Mouse (Mus musculus) CH12.LX (cell line): Measurements from ENCODE around the gene Coro2a. TPM values are rescaled to one million over a fixed set of nuclear protein-coding genes. Genes with fewer than 3 reads are reported as not detected.

Experiments
- DNase-seq: peaks from one replicate; pipeline ENCODE4 v3.0.0-alpha.2; 2013; ENCODE audit errors: extremely low read depth
- H3K27ac ChIP-seq: 2 replicates; pipeline ENCODE4 v1.5.1; 2012; ENCODE audit warnings: low read depth, mild to moderate bottlenecking, control low read depth, moderate library complexity; ENCODE audit not compliant: insufficient read depth
- H3K27me3 ChIP-seq: replicated peaks from 2 replicates; pipeline ENCODE3; 2012; ENCODE audit warnings: inconsistent platforms
- H3K36me3 ChIP-seq, 2 experiments: replicated peaks in 1 of 2; 2 replicates each; pipeline versions ENCODE3 to v1.6.1; 2012; ENCODE audit warnings: inconsistent platforms in 1 of 2, low read length in 1 of 2, mild to moderate bottlenecking in 1 of 2, mixed read lengths in 1 of 2, moderate library complexity in 1 of 2; ENCODE audit not compliant: control insufficient read depth in 1 of 2, insufficient read depth in 1 of 2
- H3K4me1 ChIP-seq, 2 experiments: 2 replicates each; pipeline ENCODE4 v1.6.1; 2012; ENCODE audit warnings: inconsistent platforms in 1 of 2, moderate library complexity in 1 of 2; ENCODE audit not compliant: insufficient read depth in 2 of 2, control insufficient read depth in 1 of 2
- H3K4me2 ChIP-seq: 2 replicates; pipeline ENCODE4 v1.6.1; 2012; ENCODE audit warnings: low read depth, mild to moderate bottlenecking, control low read depth; ENCODE audit not compliant: poor library complexity, insufficient read depth, severe bottlenecking
- H3K4me3 ChIP-seq, 3 experiments: fragments of 150-350 bp in 1 of 3; sonication (generic) in 1 of 3; replicated peaks in 1 of 3; 2 replicates each; pipeline versions ENCODE3 to v1.5.1; 2011 to 2012; ENCODE audit warnings: low read depth in 2 of 3, low read length in 2 of 3, mild to moderate bottlenecking in 2 of 3, moderate library complexity in 2 of 3, control low read depth in 1 of 3, improper control_type of control experiment in 1 of 3, inconsistent platforms in 1 of 3, mixed read lengths in 1 of 3; ENCODE audit not compliant: poor library complexity in 1 of 3
- H3K79me2 ChIP-seq: replicated peaks from 2 replicates; pipeline ENCODE4 v1.6.1; 2012; ENCODE audit warnings: mild to moderate bottlenecking, moderate library complexity; ENCODE audit not compliant: control insufficient read depth, poor library complexity, insufficient read depth, severe bottlenecking; ENCODE audit errors: extremely low read depth
- H3K9ac ChIP-seq: 2 replicates; pipeline ENCODE4 v1.6.1; 2012; ENCODE audit warnings: low read depth, mild to moderate bottlenecking, control low read depth, moderate library complexity; ENCODE audit not compliant: insufficient read depth
- H3K9me3 ChIP-seq: replicated peaks from 2 replicates; pipeline ENCODE3; 2012; ENCODE audit warnings: low read length, inconsistent platforms, mixed read lengths
- BHLHE40 ChIP-seq: IDR thresholded peaks from 2 replicates; pipeline ENCODE4 v1.6.1; 2011; ENCODE audit warnings: mild to moderate bottlenecking, low read depth, low read length, improper control_type of control experiment
- CTCF ChIP-seq, 2 experiments: IDR thresholded peaks in 1 of 2; conservative IDR thresholded peaks in 1 of 2; 2 replicates each; pipeline ENCODE4 v1.5.1; 2011 to 2012; ENCODE audit warnings: low read depth in 2 of 2, low read length in 2 of 2, improper control_type of control experiment in 1 of 2, inconsistent platforms in 1 of 2, mild to moderate bottlenecking in 1 of 2, moderate library complexity in 1 of 2
- ELF1 ChIP-seq: IDR thresholded peaks from 2 replicates; pipeline ENCODE4 v1.6.1; 2014; ENCODE audit warnings: low read depth, mild to moderate bottlenecking, inconsistent platforms, low read length, improper control_type of control experiment
- JUND ChIP-seq: conservative IDR thresholded peaks from 2 replicates; pipeline ENCODE4 v1.6.1; 2011; ENCODE audit warnings: low read depth, low read length, improper control_type of control experiment
- MAFK ChIP-seq: IDR thresholded peaks from 2 replicates; pipeline ENCODE4 v1.6.1; 2011; ENCODE audit warnings: low read length, improper control_type of control experiment; ENCODE audit not compliant: insufficient replicate concordance
- RAD21 ChIP-seq: IDR thresholded peaks from 2 replicates; pipeline ENCODE4 v1.6.1; 2011; ENCODE audit warnings: low read depth, mild to moderate bottlenecking, low read length, improper control_type of control experiment, moderate library complexity
- RCOR1 ChIP-seq: conservative IDR thresholded peaks from 2 replicates; pipeline ENCODE4 v1.6.1; 2012; ENCODE audit warnings: low read depth, mild to moderate bottlenecking, inconsistent platforms, low read length, improper control_type of control experiment
- SMC3 ChIP-seq: IDR thresholded peaks from 2 replicates; pipeline ENCODE4 v1.6.1; 2011; ENCODE audit warnings: low read depth, low read length, improper control_type of control experiment
- ZC3H11A ChIP-seq: IDR thresholded peaks from 2 replicates; pipeline ENCODE4 v1.6.1; 2012; ENCODE audit warnings: low read depth, mild to moderate bottlenecking, inconsistent platforms, low read length, improper control_type of control experiment
- ZMIZ1 ChIP-seq: IDR thresholded peaks from 2 replicates; pipeline ENCODE4 v1.6.1; 2012; ENCODE audit warnings: low read depth, mild to moderate bottlenecking, inconsistent platforms, low read length, improper control_type of control experiment
- ZNF384 ChIP-seq: IDR thresholded peaks from 2 replicates; pipeline ENCODE4 v1.6.1; 2012; ENCODE audit warnings: low read depth, low read length, improper control_type of control experiment, inconsistent platforms
- dilution Hi-C: fragments of 300-500 bp; cut with MboI; formaldehyde crosslinking; loops from 2 replicates; pipeline ENCODE4 v1.14.3; 2020; ENCODE audit warnings: low sequenced_read_pairs; ENCODE audit not compliant: extremely low pct_unique_long_range_greater_than_20kb, extremely low pct_ligation_motif_present
- in situ Hi-C: fragments of 300-500 bp; cut with MboI; formaldehyde crosslinking; loops from 3 replicates; pipeline ENCODE4 v1.14.3; 2019; ENCODE audit warnings: low sequenced_read_pairs, low pct_ligation_motif_present, low pct_unique_long_range_greater_than_20kb, mixed read lengths
- polyA plus RNA-seq: library from polyadenylated mRNA; unstranded; fragments of >175 nt; gene quantifications from 2 replicates; pipeline ENCODE4 v1.2.1, GENCODE M21; 2012; ENCODE audit warnings: low read depth; ENCODE audit not compliant: insufficient read length
- total RNA-seq, 2 experiments: library from RNA; depleted of rRNA; stranded (reverse); fragments of 300-350 nt in 1 of 2; fragments of >200 nt in 1 of 2; gene quantifications; 2 replicates each; pipeline ENCODE4 v1.2.3; 2012 to 2014

Gene Coro2a
- total and polyA plus RNA-seq, 3 experiments: 24.6 to 223 (median 129) TPM

DNA sequence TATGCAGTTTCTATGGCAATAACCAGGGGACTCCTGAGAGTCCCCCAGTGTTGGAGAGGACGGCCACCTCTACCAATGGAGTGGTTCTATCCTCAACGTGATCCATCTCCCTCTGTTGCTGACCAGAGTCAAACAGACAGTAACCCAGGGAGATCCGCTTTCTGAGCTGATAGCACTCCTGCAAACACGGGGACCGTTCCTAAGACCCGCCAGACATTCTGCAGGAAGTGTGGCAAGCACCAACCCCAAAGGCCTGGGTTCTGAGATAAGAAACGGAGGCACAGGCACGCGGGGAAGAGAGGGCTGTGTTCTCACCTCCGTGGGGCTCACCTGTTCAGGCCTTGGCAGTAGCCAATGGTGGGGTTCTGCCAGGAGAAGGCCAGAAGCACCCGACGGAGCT, 11.6 kb upstream of the Coro2a start:
- dilution Hi-C loops: no loop called here
- H3K4me3 ChIP-seq: no peak overlapping the region
- H3K4me1 ChIP-seq: peaks cover 8 to 27% of the 10 kb centered on the region in 2 experiments
- H3K36me3 ChIP-seq: no peaks in the 10 kb centered on the region
- H3K9me3 ChIP-seq: no peaks in the 10 kb centered on the region
- H3K79me2 ChIP-seq: no peaks in the 10 kb centered on the region
- H3K4me2 ChIP-seq: no peak overlapping the region
- in situ Hi-C loops: loop anchor here (5.0 kb wide), 1 partner anchor 39 kb away; the partner anchor contains the start of gene Tbc1d2
- no peak for DNase-seq
- H3K27me3 ChIP-seq: peaks cover 6% of the 10 kb centered on the region
- no peak for TF ChIP-seq JUND
- no peak overlapping the region for H3K9ac ChIP-seq
- H3K27ac ChIP-seq: no peak overlapping the region

DNA sequence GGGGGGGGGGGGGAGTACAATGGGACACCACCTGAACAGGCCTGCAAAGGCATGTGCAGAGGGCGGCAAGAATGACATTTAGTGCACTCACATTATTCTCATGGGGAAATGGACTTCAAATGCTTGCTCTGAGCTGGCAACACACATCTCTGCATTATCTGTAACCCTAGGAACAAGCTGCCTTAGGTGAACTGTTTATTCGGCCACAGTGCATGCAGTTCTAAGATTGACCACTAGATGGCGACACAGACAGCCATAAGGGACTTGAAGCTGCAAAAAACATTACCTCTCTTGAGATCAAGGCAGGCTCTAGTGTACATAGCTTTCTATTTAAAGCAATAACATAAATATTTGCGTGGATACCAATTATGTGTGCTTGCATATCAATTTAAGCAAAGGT, 9.2 kb upstream of the Coro2a start:
- dilution Hi-C loops: no loop called here
- H3K27ac ChIP-seq: no peak overlapping the region
- no peak overlapping the region for H3K9ac ChIP-seq
- H3K27me3 ChIP-seq: peaks cover 6% of the 10 kb centered on the region
- H3K9me3 ChIP-seq: no peaks in the 10 kb centered on the region
- DNase-seq: peak; percentile 87
- peak; percentile 96 for TF ChIP-seq RAD21
- TF ChIP-seq MAFK: no peak
- TF ChIP-seq ZC3H11A: 0 out of 2 replicates have a peak, but pooled peaks have one; percentile 13
- no peak for TF ChIP-seq ELF1
- TF ChIP-seq CTCF (conservative IDR thresholded peaks at IDR 0.05 in 1 of 2, IDR thresholded peaks at IDR 0.05 in 1 of 2; ENCODE audit: low read depth in 2 of 2, low read length in 2 of 2): peak; percentile 95 to 100
- TF ChIP-seq ZNF384: peak; percentile 47; the same call in 1 of the 2 replicates
- TF ChIP-seq SMC3: peak; percentile 88
- H3K4me1 ChIP-seq: peaks cover 20 to 39% of the 10 kb centered on the region in 2 experiments
- H3K4me3 ChIP-seq: no peak overlapping the region
- H3K4me2 ChIP-seq: no peak overlapping the region
- H3K36me3 ChIP-seq: no peaks in the 10 kb centered on the region
- in situ Hi-C loops: loop anchor here (5.0 kb wide), 1 partner anchor 41 kb away; the partner anchor contains the start of gene Tbc1d2
- H3K79me2 ChIP-seq: no peaks in the 10 kb centered on the region

DNA sequence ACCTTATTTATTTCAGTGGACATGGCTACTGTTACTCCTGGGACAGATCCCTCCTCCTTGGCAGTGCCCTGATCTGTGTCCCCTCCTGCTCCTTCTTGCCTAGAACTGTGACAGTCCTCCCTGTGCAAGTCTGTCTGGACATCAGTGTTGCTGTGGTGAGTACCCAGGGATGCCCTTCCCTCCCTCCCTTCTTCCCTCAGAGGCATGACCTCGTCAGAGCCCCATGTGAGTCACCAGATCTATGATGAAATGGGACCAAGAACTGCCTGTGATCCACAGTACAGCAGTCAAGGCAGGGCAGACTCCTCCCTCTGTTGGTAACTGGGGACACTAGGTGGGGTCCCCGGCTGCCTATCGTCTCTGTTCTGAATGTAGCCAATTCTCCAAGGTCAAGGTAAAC, 5.6 kb upstream of the Coro2a start:
- Histone ChIP-seq H3K4me2 (0 out of 2 replicates have a peak overlapping the region, but pooled peaks have one; percentile 0), H3K27me3 (no peaks in the 10 kb centered on the region), H3K36me3 (no peaks in the 10 kb centered on the region), H3K9ac (no peak overlapping the region), H3K79me2 (no peaks in the 10 kb centered on the region), H3K4me3 (no peak overlapping the region), H3K27ac (peak overlapping the region; percentile 57), H3K4me1 (peaks cover 41 to 69% of the 10 kb centered on the region in 2 experiments), H3K9me3 (no peaks in the 10 kb centered on the region)
- dilution Hi-C loops: no loop called here
- in situ Hi-C loops: no loop called here
- TF ChIP-seq BHLHE40 (no peak), RCOR1 (no peak), ZMIZ1 (no peak)
- DNase-seq: no peak
